Mouse (Mus musculus) intestine, embryonic 14.5 days (tissue): ENCODE measurements around the gene Hist1h2bh. TPM values are rescaled to one million over a fixed set of nuclear protein-coding genes. Genes with fewer than 3 reads are reported as not detected.
A peak's percentile ranks its signal among the peaks of the same experiment; 100 is the strongest.

ENCODE experiments used
- ATAC-seq: fragments of 200-750 bp; cut with Nextera tagmentation; replicated peaks from 2 replicates; pipeline ENCODE4 v1.8.0; 2017; ENCODE audit warnings: low read depth, moderate number of reproducible peaks, moderate TSS enrichment, moderate library complexity; ENCODE audit not compliant: low FRiP score, low TSS enrichment
- DNase-seq: peaks from one replicate; pipeline ENCODE4 v3.0.0-alpha.2; 2018; ENCODE audit warnings: low spot score
- H3K27ac ChIP-seq: fragments of 300-500 bp; sonication (generic); 2 replicates; pipeline ENCODE4 v1.5.1; 2014; ENCODE audit warnings: low read depth, mild to moderate bottlenecking, control low read depth
- H3K27me3 ChIP-seq: fragments of 300-500 bp; sonication (generic); replicated peaks from 2 replicates; pipeline ENCODE4 v1.6.1; 2014; ENCODE audit warnings: low read length, control low read depth; ENCODE audit not compliant: control insufficient read depth, insufficient read depth
- H3K36me3 ChIP-seq: fragments of 300-500 bp; sonication (generic); 2 replicates; pipeline ENCODE4 v1.6.1; 2014; ENCODE audit warnings: low read length, control low read depth; ENCODE audit not compliant: control insufficient read depth, insufficient read depth
- H3K4me1 ChIP-seq: fragments of 300-500 bp; sonication (generic); replicated peaks from 2 replicates; pipeline ENCODE4 v1.6.1; 2014; ENCODE audit warnings: low read length, control low read depth, mixed read lengths; ENCODE audit not compliant: control insufficient read depth, insufficient read depth
- H3K4me2 ChIP-seq: fragments of 300-500 bp; sonication (generic); 2 replicates; pipeline ENCODE4 v1.6.1; 2014; ENCODE audit warnings: low read length
- H3K4me3 ChIP-seq: fragments of 300-500 bp; sonication (generic); 2 replicates; pipeline ENCODE4 v1.5.1; 2014; ENCODE audit warnings: low read depth, low read length, control low read depth, mixed read lengths
- H3K9ac ChIP-seq: fragments of 300-500 bp; sonication (generic); 2 replicates; pipeline ENCODE4 v1.6.1; 2014; ENCODE audit warnings: mild to moderate bottlenecking, low read length
- H3K9me3 ChIP-seq: fragments of 300-500 bp; sonication (generic); 2 replicates; pipeline ENCODE4 v1.6.1; 2016; ENCODE audit warnings: low read length, control low read depth; ENCODE audit not compliant: control insufficient read depth
- WGBS: fragments of 180-500 bp; shearing (Covaris S2); extraction: QIAGEN DNeasy Blood & Tissue Kit; methylation state at CpG from one replicate; pipeline ENCODE4 v1.1.7; 2014; 5-methylcytosine and 5-hydroxymethylcytosine counted together
- polyA plus RNA-seq: library from polyadenylated mRNA; unstranded; fragments of >200 nt; fragmentation: Nextera tagmentation; extraction: Ambion mirVana; gene quantifications from 2 replicates; pipeline ENCODE4 v1.2.1, GENCODE M21; 2014

Gene Hist1h2bh
- polyA plus RNA-seq, 1 experiment from 2014 or later: 1.1 TPM

DNA sequence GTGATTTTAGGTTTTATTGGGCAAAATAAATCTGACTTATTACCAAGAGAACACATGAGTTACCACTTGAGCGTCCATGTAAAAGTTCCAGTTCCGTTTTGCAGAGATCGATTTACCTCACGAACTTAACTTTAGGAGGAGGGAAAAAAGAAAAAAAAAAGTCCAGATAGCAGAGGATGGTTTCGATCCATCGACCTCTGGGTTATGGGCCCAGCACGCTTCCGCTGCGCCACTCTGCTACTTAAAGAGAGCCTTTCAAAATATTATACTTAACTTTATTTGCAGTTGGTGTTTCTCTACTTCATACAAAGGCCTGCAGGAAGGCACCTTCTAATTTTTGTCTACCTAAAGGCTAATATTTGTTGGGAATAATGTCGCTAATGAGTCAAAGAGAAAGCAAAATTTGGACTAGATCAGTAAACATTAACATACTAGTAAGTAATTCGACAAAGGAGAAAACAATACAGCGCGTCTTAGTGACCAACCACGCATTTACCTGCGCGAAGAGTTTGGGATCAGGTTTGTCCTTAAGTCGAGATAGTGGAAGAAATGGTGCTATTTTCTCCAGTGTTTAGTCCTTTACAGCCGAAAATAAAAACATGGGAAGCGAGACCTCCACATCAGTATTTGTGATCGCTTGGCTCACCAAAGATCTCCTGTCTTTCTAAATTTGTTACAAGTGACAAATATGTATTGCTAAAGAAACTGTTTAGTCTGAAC lies 12.9 kb downstream of the Hist1h2bh start:
- H3K4me3 ChIP-seq: peak overlapping the region; percentile 54
- peaks cover 21% of the 10 kb centered on the region for H3K4me1 ChIP-seq
- H3K4me2 ChIP-seq: peak overlapping the region; percentile 70
- H3K27me3 ChIP-seq: no peaks in the 10 kb centered on the region
- 0% methylated on average over 20 of the region's 20 CpGs for WGBS
- H3K9ac ChIP-seq: peak overlapping the region; percentile 89
- peak overlapping the region; percentile 99 for H3K27ac ChIP-seq
- DNase-seq (peak; percentile 93), ATAC-seq (peak; percentile 10; the same call in 1 of the 2 replicates)
- H3K9me3 ChIP-seq: no peaks in the 10 kb centered on the region
- H3K36me3 ChIP-seq: no peaks in the 10 kb centered on the region

DNA sequence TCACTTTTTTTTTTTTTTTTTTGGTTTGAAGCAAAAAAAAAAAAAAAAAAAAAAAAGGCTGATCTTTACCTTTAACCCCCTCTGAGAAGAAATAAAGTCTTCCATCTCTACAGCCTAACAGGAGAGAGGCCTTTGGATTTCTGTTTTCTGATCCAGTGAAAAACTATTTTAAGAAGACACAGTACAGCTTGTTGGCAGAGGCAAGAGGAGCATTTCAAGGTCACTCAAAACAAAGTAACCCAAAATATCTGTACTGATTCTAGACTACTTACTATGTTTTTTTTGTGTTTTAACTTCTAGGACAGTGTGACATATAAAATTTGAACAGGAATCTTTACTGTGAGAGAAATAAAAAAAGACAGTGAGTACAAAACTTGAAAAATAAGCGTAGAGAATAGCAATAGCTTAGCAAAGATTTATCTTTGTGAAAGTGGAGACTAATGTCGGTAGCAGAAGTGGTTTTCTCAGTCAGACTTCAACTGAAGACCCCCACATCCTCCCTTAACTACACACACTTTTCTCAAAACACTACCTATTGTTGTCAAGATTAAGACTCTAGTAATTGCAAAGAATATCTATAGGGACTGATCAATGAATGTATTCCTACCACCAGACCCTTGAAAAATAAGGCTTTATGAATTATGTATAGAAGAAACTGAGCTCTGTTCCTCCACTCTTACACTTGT lies 13.6 kb downstream of the Hist1h2bh start:
- ATAC-seq: no peak
- Histone ChIP-seq H3K27me3 (no peaks in the 10 kb centered on the region), H3K4me3 (peak overlapping the region; percentile 54), H3K4me1 (peaks cover 21% of the 10 kb centered on the region), H3K36me3 (no peaks in the 10 kb centered on the region), H3K9ac (peak overlapping the region; percentile 89), H3K4me2 (peak overlapping the region; percentile 70), H3K27ac (peak overlapping the region; percentile 99), H3K9me3 (no peaks in the 10 kb centered on the region)
- WGBS: 26% methylated on average over 2 of the region's 2 CpGs
- DNase-seq: no peak

DNA sequence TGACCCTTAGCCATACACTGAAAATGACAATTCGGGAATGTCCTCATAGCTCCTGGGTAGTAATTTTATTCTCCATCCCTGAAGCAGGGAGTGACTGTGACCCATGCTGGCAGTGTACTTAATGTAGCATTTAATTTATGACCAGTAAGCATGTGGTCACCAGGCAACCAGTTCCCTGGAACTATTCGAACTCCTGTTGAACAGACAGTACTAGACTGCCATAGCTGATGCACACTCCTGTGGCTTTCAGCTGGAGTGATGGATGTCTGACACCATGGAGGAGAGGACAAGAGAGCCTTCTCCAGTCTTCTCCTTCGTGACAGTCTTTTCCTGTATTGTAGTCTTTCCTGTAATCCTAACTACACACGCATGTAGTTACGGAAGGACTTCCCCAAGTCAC lies 14.2 kb downstream of the Hist1h2bh start:
- ATAC-seq: no peak
- Histone ChIP-seq H3K4me1 (peaks cover 18% of the 10 kb centered on the region), H3K4me3 (no peak overlapping the region), H3K36me3 (no peaks in the 10 kb centered on the region), H3K4me2 (peak overlapping the region; percentile 70), H3K9me3 (no peaks in the 10 kb centered on the region), H3K27ac (no peak overlapping the region), H3K27me3 (no peaks in the 10 kb centered on the region), H3K9ac (no peak overlapping the region)
- WGBS: 76% methylated on average over 5 of the region's 5 CpGs
- peak; percentile 53 for DNase-seq

DNA sequence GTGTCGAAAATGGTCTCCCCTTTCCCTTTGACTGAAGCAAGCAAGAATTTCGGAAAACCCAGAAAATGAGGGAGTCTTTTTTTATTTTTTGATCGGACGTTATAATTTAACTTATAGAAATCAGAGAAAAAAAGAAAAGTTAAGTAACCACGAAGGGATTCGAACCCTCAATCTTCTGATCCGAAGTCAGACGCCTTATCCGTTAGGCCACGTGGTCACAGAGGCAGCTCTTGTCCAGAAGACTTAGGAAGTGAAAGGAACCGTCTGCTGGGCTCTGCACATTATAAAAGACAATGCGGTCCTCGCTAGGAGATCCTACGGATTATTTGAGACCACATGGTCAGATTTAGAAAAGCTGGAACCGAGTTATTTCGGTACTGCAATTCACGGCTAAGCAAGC lies 16.9 kb downstream of the Hist1h2bh start:
- peak overlapping the region; percentile 74 for H3K27ac ChIP-seq
- H3K36me3 ChIP-seq: no peaks in the 10 kb centered on the region
- H3K27me3 ChIP-seq: no peaks in the 10 kb centered on the region
- DNase-seq (peak; percentile 99), ATAC-seq (peak; percentile 56)
- H3K4me1 ChIP-seq: 0 out of 2 replicates have a peak, but pooled peaks cover 8% of the 10 kb centered on the region
- H3K9me3 ChIP-seq: no peaks in the 10 kb centered on the region
- H3K4me2 ChIP-seq: peak overlapping the region; percentile 62
- H3K9ac ChIP-seq: peak overlapping the region; percentile 52
- under 1% methylated on average over 17 of the region's 17 CpGs for WGBS
- H3K4me3 ChIP-seq: peak overlapping the region; percentile 47

DNA sequence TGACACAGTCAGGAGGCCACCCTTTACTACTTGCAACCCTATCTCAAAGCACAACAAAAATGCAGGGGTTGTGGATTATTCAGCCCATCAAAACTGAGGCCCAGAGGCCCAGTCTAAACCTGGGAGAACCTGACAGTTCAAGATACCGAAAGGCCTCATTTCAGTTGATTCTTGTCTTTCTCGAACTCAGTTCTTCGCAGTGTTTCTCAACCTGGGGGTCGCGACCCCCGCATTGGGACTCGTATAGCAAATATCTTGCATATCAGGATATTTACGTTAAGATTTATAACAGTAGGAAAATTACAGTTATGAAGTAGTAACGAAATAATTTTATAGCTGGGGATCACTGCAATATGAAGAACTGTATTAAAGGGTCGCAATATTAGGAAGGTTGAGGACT lies 17.3 kb downstream of the Hist1h2bh start:
- H3K9me3 ChIP-seq: no peaks in the 10 kb centered on the region
- WGBS: 2% methylated on average over 10 of the region's 10 CpGs
- DNase-seq (peak; percentile 70), ATAC-seq (no peak)
- H3K4me1 ChIP-seq: 0 out of 2 replicates have a peak, but pooled peaks cover 8% of the 10 kb centered on the region
- peak overlapping the region; percentile 62 for H3K4me2 ChIP-seq
- H3K36me3 ChIP-seq: no peaks in the 10 kb centered on the region
- no peak overlapping the region for H3K9ac ChIP-seq
- H3K27ac ChIP-seq: no peak overlapping the region
- peak overlapping the region; percentile 47 for H3K4me3 ChIP-seq
- H3K27me3 ChIP-seq: no peaks in the 10 kb centered on the region

DNA sequence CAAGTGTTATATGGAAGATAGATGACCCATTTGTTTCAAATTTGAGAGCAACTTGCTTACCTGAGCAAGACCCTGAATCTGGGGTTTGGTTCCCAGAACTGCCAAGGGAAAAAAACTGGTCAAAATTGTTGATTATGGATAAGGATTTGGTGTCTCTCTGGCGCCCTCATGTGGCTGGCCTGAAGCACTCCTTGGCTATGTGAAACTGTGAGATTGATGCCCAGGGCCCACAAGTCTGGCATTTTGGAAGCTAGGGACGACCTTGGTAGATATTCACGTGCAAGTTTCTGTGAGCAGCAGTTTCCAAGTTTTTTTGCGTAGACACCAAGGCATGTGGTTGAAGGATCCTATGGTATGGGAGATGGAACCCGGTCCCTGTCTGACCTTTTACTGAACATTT lies 18.5 kb downstream of the Hist1h2bh start:
- Histone ChIP-seq H3K4me3 (no peak overlapping the region), H3K27ac (no peak overlapping the region), H3K4me1 (0 out of 2 replicates have a peak, but pooled peaks cover 8% of the 10 kb centered on the region), H3K27me3 (no peaks in the 10 kb centered on the region), H3K9me3 (no peaks in the 10 kb centered on the region), H3K9ac (no peak overlapping the region), H3K4me2 (no peak overlapping the region), H3K36me3 (no peaks in the 10 kb centered on the region)
- DNase-seq (peak; percentile 93), ATAC-seq (no peak)
- WGBS: 8% methylated on average over 5 of the region's 5 CpGs

DNA sequence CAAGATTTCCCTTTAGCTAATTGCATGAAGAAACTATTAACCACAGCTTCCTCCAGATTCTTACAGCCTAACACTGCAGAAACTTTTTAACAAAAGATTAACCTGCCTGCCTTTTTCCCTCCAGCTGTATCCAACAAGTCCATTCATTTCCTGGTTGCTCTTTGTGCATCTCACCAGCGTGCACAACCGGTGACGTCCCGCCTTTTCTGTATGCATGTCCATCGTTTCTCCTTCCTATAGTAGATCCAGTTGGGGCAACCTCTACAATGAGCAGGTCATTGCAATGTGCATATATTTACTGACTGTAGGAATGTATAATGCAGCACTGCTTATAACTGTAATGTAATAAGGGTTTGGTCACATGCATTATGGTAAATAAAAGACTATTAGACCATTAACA lies 19.2 kb downstream of the Hist1h2bh start:
- Histone ChIP-seq H3K27me3 (no peaks in the 10 kb centered on the region), H3K27ac (no peak overlapping the region), H3K9ac (no peak overlapping the region), H3K4me3 (no peak overlapping the region), H3K36me3 (no peaks in the 10 kb centered on the region), H3K4me1 (0 out of 2 replicates have a peak, but pooled peaks cover 2% of the 10 kb centered on the region), H3K9me3 (no peaks in the 10 kb centered on the region), H3K4me2 (no peak overlapping the region)
- ATAC-seq (no peak), DNase-seq (no peak)
- 55% methylated on average over 5 of the region's 5 CpGs for WGBS

DNA sequence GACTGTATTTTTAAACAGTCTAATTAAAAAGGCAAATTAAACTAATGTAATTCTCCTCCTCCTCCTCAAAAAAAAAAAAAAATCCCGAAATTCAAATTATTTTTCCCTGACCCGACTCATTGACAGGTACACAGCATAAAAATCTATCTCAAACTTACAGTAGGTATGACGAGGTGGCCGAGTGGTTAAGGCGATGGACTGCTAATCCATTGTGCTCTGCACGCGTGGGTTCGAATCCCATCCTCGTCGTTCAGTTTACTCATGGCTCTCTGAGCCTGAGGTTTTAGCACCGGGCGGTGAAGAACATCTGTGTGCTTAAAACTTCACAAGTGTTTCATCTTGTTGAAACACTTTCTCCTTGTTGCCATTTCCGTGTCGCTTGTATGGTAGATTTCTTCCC lies 21.5 kb downstream of the Hist1h2bh start:
- peak; percentile 87 for DNase-seq
- 2% methylated on average over 14 of the region's 14 CpGs for WGBS
- ATAC-seq: no peak
- peak overlapping the region; percentile 36 for H3K4me2 ChIP-seq
- H3K27me3 ChIP-seq: no peaks in the 10 kb centered on the region
- H3K27ac ChIP-seq: no peak overlapping the region
- H3K4me1 ChIP-seq: no peaks in the 10 kb centered on the region
- H3K9me3 ChIP-seq: no peaks in the 10 kb centered on the region
- H3K36me3 ChIP-seq: no peaks in the 10 kb centered on the region
- H3K4me3 ChIP-seq: no peak overlapping the region
- no peak overlapping the region for H3K9ac ChIP-seq
